Mouse (Mus musculus) erythroid progenitor cell, adult 5-6 weeks (primary cell): ENCODE data around the gene Fndc3b. TPM values are rescaled to one million over a fixed set of nuclear protein-coding genes. Genes with fewer than 3 reads are reported as not detected.

Experiments used
- ATAC-seq: replicated peaks from 2 replicates; pipeline ENCODE4 v1.8.0; 2016; ENCODE audit warnings: moderate number of reproducible peaks, mild to moderate bottlenecking, moderate TSS enrichment, inconsistent platforms; ENCODE audit not compliant: poor library complexity, low FRiP score, severe bottlenecking
- total RNA-seq, 2 experiments: library from RNA; stranded (forward) in 1 of 2; stranded (reverse) in 1 of 2; fragments of 150-400 nt in 1 of 2; fragments of 186-747, 209-891 nt in 1 of 2; gene quantifications; 2 replicates each; pipeline versions ENCODE4 v1.2.3 to v1.2.4; 2015 to 2017; ENCODE audit warnings: low replicate concordance in 2 of 2

Gene Fndc3b
- total RNA-seq, 2 experiments from 2014 or later: 1.3 to 1.8 TPM

- ATAC-seq: no peak
These were observed 81.4 kb downstream of the Fndc3b start for GRCm38 (mm10) chr3:27629716-27630115.

DNA sequence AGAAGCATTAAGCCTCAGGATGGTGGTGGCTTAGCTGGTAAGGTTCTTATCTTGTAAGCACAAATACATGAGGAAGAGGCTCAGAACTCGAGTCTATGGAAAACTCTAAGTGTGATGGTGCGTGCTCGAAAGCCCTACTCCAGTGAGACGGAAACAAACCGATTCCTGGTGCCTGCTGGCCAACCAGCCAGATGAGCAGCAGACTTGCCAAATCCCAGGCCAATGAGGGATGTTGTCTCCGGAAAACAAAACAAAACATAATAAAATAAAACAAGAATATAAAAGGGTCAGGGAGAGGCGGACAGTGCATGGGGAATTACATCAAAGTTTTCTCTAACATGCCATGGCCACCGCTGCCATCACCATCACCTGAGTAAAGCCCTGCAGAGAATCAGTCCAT is 84.8 kb downstream of the Fndc3b start:
- no peak for ATAC-seq

DNA sequence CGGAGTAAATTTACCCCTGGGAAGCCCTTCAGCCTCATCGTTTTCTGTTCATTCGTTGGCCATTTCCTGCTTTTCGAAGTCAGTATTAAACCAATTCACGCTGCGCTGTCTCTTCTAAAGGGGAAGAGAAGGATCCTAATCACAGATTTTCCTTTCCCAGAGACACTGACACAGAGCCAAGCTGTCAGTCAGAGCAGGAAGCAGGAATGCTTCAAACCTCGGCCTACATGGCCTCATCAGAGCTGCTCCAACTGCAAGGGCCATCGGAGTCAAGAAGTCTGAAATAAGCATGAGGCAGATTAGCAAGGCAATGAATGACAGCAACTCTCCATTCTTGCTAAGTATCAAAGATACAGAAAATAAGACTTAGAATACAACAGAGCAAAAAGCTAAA is 85.5 kb downstream of the Fndc3b start:
- no peak for ATAC-seq

DNA sequence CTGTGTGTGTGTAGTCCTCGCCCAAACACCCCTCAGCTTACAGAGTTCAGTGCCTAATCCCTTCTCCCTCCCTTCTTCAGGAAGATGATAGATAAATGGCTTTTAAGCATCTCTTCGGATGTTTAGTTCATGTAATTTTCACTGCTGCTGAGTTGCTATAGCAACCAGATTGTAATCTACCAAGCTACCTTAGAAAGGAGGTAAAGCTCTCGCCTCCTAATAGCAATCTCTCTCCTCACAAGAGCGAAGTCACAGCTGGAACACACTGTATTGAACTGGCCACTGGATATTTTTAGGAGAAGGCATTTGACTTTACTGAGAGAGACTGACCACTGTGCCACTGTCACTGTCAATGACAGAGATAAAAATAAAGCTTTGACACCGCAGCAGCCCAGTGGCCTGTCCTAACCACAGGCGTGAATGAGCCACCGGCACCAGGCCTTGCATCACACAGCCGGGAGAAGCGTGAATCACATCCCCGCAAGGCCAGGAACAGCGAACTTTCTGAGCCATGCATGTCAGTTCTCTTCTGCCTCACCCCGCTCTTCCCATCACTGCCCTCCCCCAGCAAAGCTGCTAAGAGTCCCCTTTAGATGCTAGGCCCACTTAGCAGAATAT is 86.0 kb downstream of the Fndc3b start:
- no peak for ATAC-seq

DNA sequence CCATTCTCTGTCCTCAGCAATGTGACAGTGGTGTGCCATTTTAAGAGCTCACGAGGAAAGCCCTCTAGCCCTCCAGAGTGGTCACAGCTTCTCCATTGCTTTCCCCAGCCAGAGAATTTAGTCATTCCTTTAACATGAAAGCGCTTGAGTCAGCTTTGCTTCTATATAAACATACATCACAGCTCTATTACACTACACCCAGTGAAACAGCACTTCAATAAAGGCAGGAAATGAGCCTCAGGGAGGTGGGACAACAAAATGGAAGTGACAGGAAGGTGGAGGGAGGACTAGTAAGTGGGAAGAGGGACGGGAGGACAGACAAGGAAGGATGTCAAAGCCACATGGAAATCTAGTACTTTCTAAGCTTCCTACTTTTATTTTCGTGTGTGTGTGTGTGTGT is 88.7 kb downstream of the Fndc3b start:
- no peak for ATAC-seq

GRCm38 (mm10) chr3:27621176-27621575 is 89.9 kb downstream of the Fndc3b start:
- no peak for ATAC-seq

DNA sequence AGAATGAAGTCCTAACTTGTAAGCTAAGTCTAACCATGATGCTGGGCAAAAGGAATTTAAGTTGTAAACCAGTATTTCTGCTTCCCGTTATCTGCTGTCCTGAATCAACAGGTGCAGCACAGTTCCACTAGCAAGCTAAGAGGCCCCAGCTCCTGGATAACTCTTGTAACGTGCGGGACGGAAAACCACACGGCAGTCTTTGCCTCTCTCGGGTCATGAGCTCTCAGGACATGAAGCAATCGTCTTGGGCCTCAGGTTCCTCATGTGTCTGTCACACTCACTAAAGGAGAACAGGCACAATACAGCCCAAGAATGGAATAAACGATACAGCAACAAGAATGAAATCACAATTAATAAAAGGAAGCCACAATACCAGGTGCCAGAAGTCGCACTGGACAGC is 93.4 kb downstream of the Fndc3b start:
- no peak for ATAC-seq

- no peak for ATAC-seq
These were observed 93.9 kb downstream of the Fndc3b start for GRCm38 (mm10) chr3:27617237-27617499.

DNA sequence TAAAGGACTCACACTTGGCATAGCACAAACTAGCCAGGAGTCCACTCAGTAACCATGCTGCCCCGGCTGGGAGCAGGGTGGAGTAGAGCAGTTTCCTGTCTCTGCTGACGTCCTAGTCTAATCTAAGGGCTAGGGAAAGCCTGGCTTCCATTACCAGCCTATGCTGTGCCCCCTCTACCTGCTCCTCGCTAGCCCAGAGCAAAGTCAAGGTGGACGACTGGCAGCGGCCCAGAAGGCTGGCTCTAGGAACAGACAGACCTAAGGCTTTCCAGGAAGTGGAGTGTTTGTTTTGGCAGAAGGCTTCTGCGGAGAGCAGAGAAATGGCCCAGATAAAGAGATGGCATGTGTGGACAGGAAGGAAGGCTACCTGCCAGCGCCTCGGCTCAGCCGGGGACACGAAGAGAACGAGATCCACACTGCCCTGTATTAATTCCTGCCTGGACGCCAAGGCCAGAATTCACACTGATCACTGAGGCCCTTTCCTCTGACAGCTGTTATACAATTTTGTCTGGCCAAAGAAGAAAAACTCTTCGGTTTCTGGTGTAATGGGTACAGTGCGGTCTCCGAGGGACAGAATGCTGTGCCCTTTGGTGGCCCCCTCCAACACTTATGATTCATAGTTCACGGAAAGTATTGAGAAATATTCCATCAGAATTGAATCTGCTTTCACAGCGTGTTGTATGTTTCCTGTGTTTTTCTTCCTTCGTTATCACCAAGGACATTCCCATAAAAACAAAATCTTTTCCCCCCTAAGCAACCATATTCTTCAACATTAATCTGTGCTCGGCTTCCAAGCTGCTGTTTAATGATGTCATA is 94.5 kb downstream of the Fndc3b start:
- no peak for ATAC-seq

DNA sequence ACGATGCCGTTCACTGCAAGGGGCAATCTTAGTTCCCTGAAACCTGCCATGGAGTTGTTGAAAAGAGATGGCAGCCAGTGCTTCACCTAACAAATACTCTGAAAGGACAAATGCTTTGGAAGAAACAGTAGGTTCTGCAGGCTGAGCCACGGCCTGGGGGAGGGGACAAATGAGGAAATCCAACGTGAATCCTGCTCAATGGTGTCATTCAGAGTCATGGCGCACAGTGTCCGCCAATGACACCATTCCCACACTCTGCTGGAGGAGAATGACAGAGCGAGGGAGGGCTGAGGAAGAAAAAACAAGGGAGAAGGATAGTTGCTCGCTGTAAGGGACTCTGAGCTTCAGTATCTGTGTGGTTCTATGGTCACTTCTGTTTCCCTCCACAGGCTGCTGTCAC is 95.6 kb downstream of the Fndc3b start:
- ATAC-seq: no peak

DNA sequence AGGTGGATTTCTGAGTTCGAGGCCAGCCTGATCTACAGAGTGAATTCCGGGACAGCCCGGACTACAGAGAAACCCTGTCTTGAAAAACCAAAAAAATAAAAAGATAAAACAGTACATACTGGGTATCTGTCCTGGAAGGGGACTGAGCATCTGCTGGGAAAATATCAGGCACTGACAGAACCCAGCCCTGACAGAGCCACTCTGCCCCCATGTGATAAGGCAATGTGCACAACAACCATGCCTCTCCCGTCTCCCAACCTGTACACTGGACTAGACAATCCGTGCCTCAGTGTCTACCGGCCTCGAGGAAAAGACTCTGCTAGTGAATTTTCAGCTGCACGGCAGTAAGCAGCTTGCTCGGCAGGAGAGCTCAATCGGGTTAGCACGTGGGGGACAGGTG is 97.3 kb downstream of the Fndc3b start:
- no peak for ATAC-seq

DNA sequence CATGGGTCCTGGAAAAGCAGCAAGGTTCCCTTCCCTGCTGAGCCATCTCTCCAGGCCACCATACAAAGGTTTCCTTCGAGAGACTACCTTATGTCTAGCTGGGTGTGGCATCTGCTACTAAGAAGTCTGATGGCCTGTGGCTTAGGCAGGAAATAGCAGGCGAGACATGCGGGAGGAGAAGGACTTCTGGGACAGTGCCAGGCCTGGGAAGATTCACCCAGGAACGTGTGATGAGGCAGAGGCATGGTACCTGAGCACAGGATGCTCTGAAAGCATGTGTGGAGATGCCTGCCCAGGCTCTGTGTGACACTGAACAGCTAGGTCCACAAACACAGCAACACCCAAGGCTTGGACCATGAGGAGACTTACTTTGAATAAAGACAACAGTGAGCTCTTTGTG is 98.1 kb downstream of the Fndc3b start:
- no peak; the same call in 1 of the 2 replicates for ATAC-seq

DNA sequence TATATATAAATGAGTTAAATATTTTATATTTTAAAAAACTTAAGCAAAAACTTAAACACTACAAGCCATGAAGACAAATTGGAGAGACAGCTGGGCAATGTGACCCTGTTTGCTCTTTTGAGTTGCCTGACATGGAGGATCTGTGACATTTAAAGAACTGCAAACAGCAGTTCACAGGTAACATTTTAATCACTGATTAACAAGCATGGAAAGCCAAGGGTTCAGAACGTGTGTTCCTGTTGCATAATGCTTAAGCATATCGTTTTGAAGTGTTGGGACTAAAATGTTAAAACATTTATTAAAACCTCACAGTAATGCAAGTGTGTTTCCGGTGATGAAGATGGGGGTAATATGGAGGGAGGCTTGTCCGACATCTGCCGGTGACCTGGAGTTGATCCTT is 99.1 kb downstream of the Fndc3b start:
- no peak for ATAC-seq

DNA sequence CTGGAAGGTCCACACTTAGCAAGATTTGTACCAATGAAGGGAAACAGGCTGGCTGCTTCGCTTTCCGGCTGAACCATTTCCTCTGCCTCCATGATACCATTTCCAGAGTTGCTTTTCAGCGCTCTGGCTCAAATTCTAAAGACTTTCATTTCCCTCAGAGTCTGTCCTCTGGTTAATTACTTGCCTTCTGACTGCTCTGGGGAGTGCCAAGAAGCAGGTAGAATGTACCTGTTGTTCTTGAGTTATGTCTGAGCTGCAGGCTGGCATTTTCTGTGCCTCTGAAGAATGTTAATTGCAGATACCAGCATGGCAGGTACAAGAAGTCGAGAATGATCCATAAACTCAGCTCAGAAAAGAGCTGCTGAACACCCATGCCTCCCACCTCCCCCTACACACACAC is 100.6 kb downstream of the Fndc3b start:
- ATAC-seq: no peak

DNA sequence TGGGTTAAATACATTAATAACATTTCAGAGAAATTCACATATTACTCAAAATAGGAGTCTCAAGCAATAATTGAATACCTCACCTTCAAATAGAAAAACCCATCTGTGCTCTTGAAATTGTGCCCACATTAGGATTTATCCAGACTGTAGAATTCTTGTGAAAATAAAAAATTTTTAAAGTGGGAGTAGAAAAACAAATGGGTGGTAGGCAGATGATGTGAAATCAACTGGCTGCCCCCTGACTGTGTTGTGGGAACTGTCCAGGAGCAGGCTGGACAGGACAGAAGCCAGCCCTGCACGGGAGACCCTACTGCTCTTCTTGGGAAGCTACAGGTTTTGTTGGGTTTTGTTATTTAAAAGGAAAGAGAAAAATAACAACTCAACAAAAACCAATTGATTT is 101.0 kb downstream of the Fndc3b start:
- ATAC-seq: no peak

- ATAC-seq: no peak
These were observed 103.3 kb downstream of the Fndc3b start for GRCm38 (mm10) chr3:27607796-27608151.

GRCm38 (mm10) chr3:27607081-27607795 is 103.9 kb downstream of the Fndc3b start:
- ATAC-seq: no peak

DNA sequence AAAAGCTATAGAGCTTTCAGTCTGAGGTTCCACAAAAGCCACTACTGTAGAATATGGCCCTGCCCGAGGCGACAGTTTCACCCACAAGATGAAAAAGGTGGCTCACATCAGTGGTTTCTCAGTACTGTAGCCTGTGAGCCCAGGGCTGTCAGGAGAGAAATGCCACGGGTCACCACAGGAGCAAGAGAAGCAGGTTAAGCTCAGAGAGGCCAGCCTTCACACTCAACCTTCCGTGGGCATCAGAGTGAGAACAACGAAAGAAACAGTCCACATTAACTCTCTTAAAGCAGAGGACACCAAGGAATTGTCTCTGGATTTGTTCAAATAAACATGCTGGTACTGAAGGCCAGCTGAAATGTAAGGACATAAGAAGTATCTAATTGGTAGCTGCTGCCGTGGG is 104.5 kb downstream of the Fndc3b start:
- ATAC-seq: no peak

GRCm38 (mm10) chr3:27605613-27606012 is 105.5 kb downstream of the Fndc3b start:
- no peak for ATAC-seq

GRCm38 (mm10) chr3:27605081-27605480 is 106.0 kb downstream of the Fndc3b start:
- no peak for ATAC-seq

DNA sequence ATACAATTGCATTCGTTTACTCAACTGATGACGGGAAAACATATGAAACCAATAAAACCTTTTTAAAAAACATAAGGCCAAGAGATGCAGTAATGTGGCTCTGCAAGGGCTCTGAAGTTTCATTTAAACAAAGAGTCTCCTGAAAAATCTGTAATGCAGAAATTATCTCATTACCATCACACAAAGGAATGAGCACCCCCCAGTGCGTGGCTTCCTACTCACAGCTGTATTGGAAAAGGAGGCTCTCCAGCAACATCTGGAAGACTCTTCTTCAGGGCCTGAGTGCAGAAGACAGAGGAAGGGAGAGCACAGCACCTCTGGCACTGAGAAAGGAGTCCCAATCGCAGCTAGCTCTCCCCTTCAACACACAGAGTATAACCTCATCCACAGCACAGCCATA is 106.5 kb downstream of the Fndc3b start:
- ATAC-seq: no peak
